Mouse (Mus musculus): ENCODE data around the gene Prr9. TPM values are rescaled to one million over a fixed set of nuclear protein-coding genes. Genes with fewer than 3 reads are reported as not detected.

Prr9 gene
- polyA plus RNA-seq, 1 experiment: not detected

DNA sequence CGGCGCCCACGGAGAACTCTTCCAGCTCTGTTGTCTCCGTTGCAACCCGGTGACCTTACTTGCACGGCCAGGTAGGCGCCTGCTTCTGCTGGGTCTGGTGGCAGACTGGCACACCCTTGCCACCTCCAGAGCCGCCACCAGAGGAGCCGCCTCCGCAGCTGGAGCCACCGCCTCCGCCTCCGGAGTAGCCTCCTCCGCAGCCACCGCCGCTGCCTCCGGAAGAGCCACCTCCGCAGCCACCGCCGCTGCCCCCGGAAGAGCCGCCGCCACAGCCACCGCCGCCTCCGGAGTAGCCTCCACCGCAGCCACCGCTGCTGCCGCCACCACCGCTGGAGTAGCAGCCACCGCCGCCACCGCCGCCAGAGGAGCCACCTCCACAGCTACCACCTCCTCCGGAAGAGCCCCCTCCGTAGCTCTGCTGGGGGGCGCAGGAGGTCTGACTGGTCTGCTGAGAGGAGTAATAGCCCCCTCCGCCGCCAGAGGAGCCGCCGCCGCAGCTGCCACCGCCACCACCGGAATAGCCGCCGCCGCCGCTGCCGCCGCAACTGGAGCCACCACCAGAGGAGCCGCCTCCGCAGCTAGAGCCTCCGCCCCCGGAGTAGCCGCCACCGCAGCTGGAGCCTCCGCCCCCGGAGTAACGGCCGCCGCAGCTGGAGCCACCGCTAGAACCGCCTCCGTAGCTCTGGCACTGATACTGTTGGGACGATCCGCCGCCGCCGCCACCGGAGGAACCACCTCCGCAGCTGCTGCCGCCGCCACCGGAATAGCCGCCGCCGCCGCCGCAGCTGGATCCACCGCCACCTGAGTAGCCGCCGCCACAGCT, 43.1 kb downstream of the Prr9 start:
- peak; percentile 17 for DNase-seq
- H3K4me3 ChIP-seq (ENCODE audit: control insufficient read depth, insufficient read depth, low read length): peak overlapping the region; percentile 15
- no peak for TF ChIP-seq CTCF (IDR thresholded peaks at IDR 0.05; ENCODE audit: borderline replicate concordance, control insufficient read depth, extremely low read depth, insufficient read depth, low read length, poor library complexity)
- no peak for TF ChIP-seq POLR2A (IDR thresholded peaks at IDR 0.05; ENCODE audit: control insufficient read depth, extremely low read depth, insufficient read depth, low read length, poor library complexity)
- peaks cover 6% of the 10 kb centered on the region; the same call in 1 of the 2 replicates for H3K4me1 ChIP-seq (replicated peaks; ENCODE audit: control insufficient read depth, insufficient read depth, low read length)
- peaks cover 20% of the 10 kb centered on the region for H3K27me3 ChIP-seq (ENCODE audit: control insufficient read depth, insufficient read depth, low read length)
- 2% methylated on average over 81 of the region's 82 CpGs for WGBS
- H3K36me3 ChIP-seq (ENCODE audit: control insufficient read depth, insufficient read depth, low read length): no peaks in the 10 kb centered on the region
- H3K27ac ChIP-seq (ENCODE audit: control insufficient read depth, insufficient read depth, low read length): no peak overlapping the region

Other genes with a start within 250 kb of the Prr9 start
- 0.15 TPM in 1 of 2 replicates, not detected in the other for gene Pglyrp3, start 109.4 kb downstream of the Prr9 start, polyA plus RNA-seq (2012; rRNA removed)
- gene Lor, start 40.8 kb downstream of the Prr9 start, polyA plus RNA-seq (2012; rRNA removed): 0.69 and 0.71 TPM in 2 replicates
- 0.27 TPM in 1 of 2 replicates, not detected in the other for gene Lelp1, start 18.8 kb upstream of the Prr9 start, polyA plus RNA-seq (2012; rRNA removed)
- 1.3 and 1.5 TPM in 2 replicates for gene Sprr2a1, start 91.9 kb upstream of the Prr9 start, polyA plus RNA-seq (2012; rRNA removed)
- gene Sprr2a2, start 92.0 kb upstream of the Prr9 start, polyA plus RNA-seq (2012; rRNA removed): 294 and 400 TPM in 2 replicates
- gene Sprr2a3, start 161.5 kb upstream of the Prr9 start, polyA plus RNA-seq (2012; rRNA removed): 7.0 and 8.8 TPM in 2 replicates
- 0.42 and 0.51 TPM in 2 replicates for gene Sprr2b, start 192.7 kb upstream of the Prr9 start, polyA plus RNA-seq (2012; rRNA removed)
- gene Sprr2d, start 215.2 kb upstream of the Prr9 start, polyA plus RNA-seq (2012; rRNA removed): 0.73 and 2.9 TPM in 2 replicates
- gene Sprr2e, start 228.2 kb upstream of the Prr9 start, polyA plus RNA-seq (2012; rRNA removed): 0.32 and 1.4 TPM in 2 replicates
- gene Sprr2f, start 241.2 kb upstream of the Prr9 start, polyA plus RNA-seq (2012; rRNA removed): 0.52 and 0.93 TPM in 2 replicates

Data from thymus, adult 2 months (tissue).